Mouse (Mus musculus) ES-Bruce4 (cell line): ENCODE measurements around the gene Oas2. TPM values are rescaled to one million over a fixed set of nuclear protein-coding genes. Genes with fewer than 3 reads are reported as not detected.
A peak's percentile ranks its signal among the peaks of the same experiment; 100 is the strongest.

Source experiments
- H3K27ac ChIP-seq: 2 replicates; pipeline ENCODE4 v1.5.1; 2012; ENCODE audit warnings: low read length, inconsistent platforms; ENCODE audit not compliant: insufficient read depth
- H3K27me3 ChIP-seq: 2 replicates; pipeline ENCODE4 v1.6.1; 2012; ENCODE audit warnings: mild to moderate bottlenecking, low read length, inconsistent platforms; ENCODE audit not compliant: control insufficient read depth, poor library complexity, insufficient read depth, severe bottlenecking
- H3K36me3 ChIP-seq: 2 replicates; pipeline ENCODE4 v1.6.1; 2012; ENCODE audit warnings: inconsistent platforms, mild to moderate bottlenecking, low read length, moderate library complexity; ENCODE audit not compliant: control insufficient read depth, poor library complexity, insufficient read depth, severe bottlenecking
- H3K4me1 ChIP-seq: one replicate; pipeline ENCODE4 v1.8.1; 2011; ENCODE audit warnings: low read length; ENCODE audit not compliant: control insufficient read depth, insufficient read depth
- H3K4me3 ChIP-seq: 2 replicates; pipeline ENCODE4 v1.5.1; 2011; ENCODE audit warnings: low read depth, mild to moderate bottlenecking, low read length
- H3K9ac ChIP-seq: 2 replicates; pipeline ENCODE4 v1.6.1; 2012; ENCODE audit warnings: low read depth, mild to moderate bottlenecking, inconsistent platforms; ENCODE audit not compliant: poor library complexity, severe bottlenecking
- H3K9me3 ChIP-seq: replicated peaks from 2 replicates; pipeline ENCODE4 v1.6.1; 2012; ENCODE audit warnings: mild to moderate bottlenecking, low read length, inconsistent platforms; ENCODE audit not compliant: control insufficient read depth, poor library complexity, insufficient read depth, severe bottlenecking
- CTCF ChIP-seq: IDR thresholded peaks from one replicate; pipeline ENCODE4 v1.8.1; 2011; ENCODE audit warnings: low read depth, low read length
- EP300 ChIP-seq: IDR thresholded peaks from 2 replicates; pipeline ENCODE4 v1.6.1; 2011; ENCODE audit warnings: low read depth, low read length; ENCODE audit not compliant: insufficient read depth
- POLR2A ChIP-seq: IDR thresholded peaks from one replicate; pipeline ENCODE4 v1.8.1; 2011; ENCODE audit warnings: low read length; ENCODE audit not compliant: insufficient read depth
- polyA plus RNA-seq: library from polyadenylated mRNA; stranded (reverse); fragments of >200 nt; gene quantifications from 2 replicates; pipeline ENCODE4 v1.2.4, GENCODE M21; 2011; ENCODE audit warnings: low read depth; ENCODE audit not compliant: missing spikeins, insufficient read depth, insufficient read length

Gene Oas2
- polyA plus RNA-seq, 1 experiment: 0.76 TPM

GRCm38 (mm10) chr5:120725811-120726455, 23.7 kb downstream of the Oas2 start:
- H3K36me3 ChIP-seq: no peaks in the 10 kb centered on the region
- H3K4me1 ChIP-seq: no peaks in the 10 kb centered on the region
- H3K9ac ChIP-seq: no peak overlapping the region
- H3K27ac ChIP-seq: peak overlapping the region; percentile 65
- TF ChIP-seq EP300 (peak; percentile 52), POLR2A (no peak), CTCF (no peak)
- H3K4me3 ChIP-seq: no peak overlapping the region
- no peaks in the 10 kb centered on the region for H3K27me3 ChIP-seq
- no peaks in the 10 kb centered on the region for H3K9me3 ChIP-seq

GRCm38 (mm10) chr5:120721005-120721404, 28.6 kb downstream of the Oas2 start:
- no peak overlapping the region for H3K9ac ChIP-seq
- no peaks in the 10 kb centered on the region for H3K27me3 ChIP-seq
- H3K9me3 ChIP-seq: no peaks in the 10 kb centered on the region
- no peak overlapping the region for H3K4me3 ChIP-seq
- H3K36me3 ChIP-seq: no peaks in the 10 kb centered on the region
- TF ChIP-seq POLR2A (peak; percentile 32), EP300 (peak; percentile 79; the same call in 1 of the 2 replicates), CTCF (peak; percentile 41)
- no peak overlapping the region for H3K27ac ChIP-seq
- peaks cover 3% of the 10 kb centered on the region for H3K4me1 ChIP-seq

GRCm38 (mm10) chr5:120718600-120719378, 30.9 kb downstream of the Oas2 start:
- Histone ChIP-seq H3K4me3 (no peak overlapping the region), H3K36me3 (no peaks in the 10 kb centered on the region), H3K4me1 (peaks cover 3% of the 10 kb centered on the region), H3K27ac (0 out of 2 replicates have a peak overlapping the region, but pooled peaks have one; percentile 33), H3K9me3 (no peaks in the 10 kb centered on the region), H3K9ac (no peak overlapping the region), H3K27me3 (no peaks in the 10 kb centered on the region)
- TF ChIP-seq EP300 (no peak), CTCF (peak; percentile 69)

GRCm38 (mm10) chr5:120717136-120717535, 32.5 kb downstream of the Oas2 start:
- no peaks in the 10 kb centered on the region for H3K9me3 ChIP-seq
- H3K4me3 ChIP-seq: no peak overlapping the region
- H3K9ac ChIP-seq: no peak overlapping the region
- no peak overlapping the region for H3K27ac ChIP-seq
- H3K27me3 ChIP-seq: no peaks in the 10 kb centered on the region
- H3K36me3 ChIP-seq: no peaks in the 10 kb centered on the region
- peaks cover 3% of the 10 kb centered on the region for H3K4me1 ChIP-seq
- no peak for TF ChIP-seq POLR2A
- TF ChIP-seq CTCF: no peak
- no peak for TF ChIP-seq EP300

GRCm38 (mm10) chr5:120714314-120714713, 35.3 kb downstream of the Oas2 start:
- peak overlapping the region; percentile 14; the same call in 1 of the 2 replicates for H3K4me3 ChIP-seq
- H3K9ac ChIP-seq: no peak overlapping the region
- H3K9me3 ChIP-seq: no peaks in the 10 kb centered on the region
- TF ChIP-seq POLR2A: no peak
- peak; percentile 95 for TF ChIP-seq CTCF
- H3K27ac ChIP-seq: no peak overlapping the region
- H3K36me3 ChIP-seq: no peaks in the 10 kb centered on the region
- peaks cover 4% of the 10 kb centered on the region; the same call in 1 of the 2 replicates for H3K27me3 ChIP-seq
- H3K4me1 ChIP-seq: no peaks in the 10 kb centered on the region

GRCm38 (mm10) chr5:120712721-120713120, 36.9 kb downstream of the Oas2 start:
- Histone ChIP-seq H3K36me3 (no peaks in the 10 kb centered on the region), H3K27me3 (peaks cover 4% of the 10 kb centered on the region; the same call in 1 of the 2 replicates), H3K4me3 (no peak overlapping the region), H3K4me1 (no peaks in the 10 kb centered on the region), H3K9ac (no peak overlapping the region), H3K27ac (no peak overlapping the region), H3K9me3 (no peaks in the 10 kb centered on the region)
- TF ChIP-seq CTCF (no peak), POLR2A (no peak), EP300 (no peak)
